Mouse (Mus musculus) hindbrain, embryonic 11.5 days (tissue): Measurements from ENCODE around the gene Ppm1f. TPM values are rescaled to one million over a fixed set of nuclear protein-coding genes. Genes with fewer than 3 reads are reported as not detected.

Source experiments
- ATAC-seq: fragments of 200-750 bp; cut with Nextera tagmentation; 2 replicates; pipeline ENCODE4 v1.8.0; 2017; ENCODE audit warnings: mild to moderate bottlenecking, moderate TSS enrichment, moderate library complexity; ENCODE audit not compliant: low FRiP score
- DNase-seq: peaks from one replicate; pipeline ENCODE4 v3.0.0-alpha.2; 2015; ENCODE audit warnings: low spot score
- H3K27ac ChIP-seq: fragments of 300-500 bp; sonication (generic); 2 replicates; pipeline ENCODE4 v1.5.1; 2014; ENCODE audit warnings: mild to moderate bottlenecking, low read depth, low read length
- H3K27me3 ChIP-seq: fragments of 300-500 bp; sonication (generic); 2 replicates; pipeline ENCODE4 v1.6.1; 2014; ENCODE audit warnings: mild to moderate bottlenecking, low read length, moderate library complexity, mixed read lengths; ENCODE audit not compliant: control insufficient read depth, insufficient read depth
- H3K36me3 ChIP-seq: fragments of 300-500 bp; sonication (generic); 2 replicates; pipeline ENCODE4 v1.6.1; 2014; ENCODE audit warnings: mild to moderate bottlenecking, low read length, moderate library complexity, mixed read lengths; ENCODE audit not compliant: control insufficient read depth, insufficient read depth
- H3K4me1 ChIP-seq: fragments of 300-500 bp; sonication (generic); replicated peaks from 2 replicates; pipeline ENCODE4 v1.6.1; 2014; ENCODE audit warnings: low read length, mixed read lengths; ENCODE audit not compliant: control insufficient read depth, insufficient read depth
- H3K4me2 ChIP-seq: fragments of 300-500 bp; sonication (generic); replicated peaks from 2 replicates; pipeline ENCODE4 v1.6.1; 2014; ENCODE audit warnings: mild to moderate bottlenecking, low read depth, low read length
- H3K4me3 ChIP-seq: fragments of 300-500 bp; sonication (generic); 2 replicates; pipeline ENCODE4 v1.5.1; 2014; ENCODE audit warnings: low read depth, low read length
- H3K9ac ChIP-seq: fragments of 300-500 bp; sonication (generic); 2 replicates; pipeline ENCODE4 v1.6.1; 2014; ENCODE audit warnings: low read depth, low read length
- H3K9me3 ChIP-seq: fragments of 300-500 bp; sonication (generic); 2 replicates; pipeline ENCODE4 v1.6.1; 2016; ENCODE audit warnings: low read length; ENCODE audit not compliant: control insufficient read depth
- WGBS: fragments of 180-500 bp; shearing (Covaris S2); extraction: QIAGEN DNeasy Blood & Tissue Kit; methylation state at CpG from one replicate; pipeline ENCODE4 v1.1.7; 2014; 5-methylcytosine and 5-hydroxymethylcytosine counted together
- polyA plus RNA-seq: library from polyadenylated mRNA; unstranded; fragments of >200 nt; fragmentation: Nextera tagmentation; extraction: Ambion mirVana; gene quantifications from 2 replicates; pipeline ENCODE4 v1.2.1, GENCODE M21; 2014

The Ppm1f gene
- polyA plus RNA-seq, 1 experiment from 2014 or later, result 10.9 TPM

DNA sequence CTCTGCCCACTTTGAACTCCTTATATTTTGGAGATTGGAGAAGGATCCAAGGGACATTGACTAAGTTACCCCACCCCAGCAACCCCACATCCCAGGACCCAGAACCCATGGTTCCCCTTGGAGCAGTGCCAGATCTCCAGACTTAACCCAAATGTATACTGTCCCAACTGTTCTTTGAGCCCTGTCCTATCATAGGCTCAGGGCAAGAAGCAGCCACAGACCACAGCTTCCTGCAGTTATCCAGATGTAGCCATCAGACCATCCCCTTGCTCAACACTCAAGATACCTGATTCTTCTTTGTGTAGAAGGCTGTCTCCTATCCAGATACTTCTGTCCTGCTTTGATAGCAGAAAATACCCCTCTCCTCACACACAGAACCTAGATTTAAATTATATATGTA lies 31.1 kb upstream of the Ppm1f start:
- Histone ChIP-seq H3K27me3 (no peaks in the 10 kb centered on the region), H3K4me2 (no peak overlapping the region), H3K4me1 (no peaks in the 10 kb centered on the region), H3K36me3 (no peaks in the 10 kb centered on the region), H3K4me3 (no peak overlapping the region), H3K27ac (no peak overlapping the region), H3K9ac (no peak overlapping the region), H3K9me3 (no peaks in the 10 kb centered on the region)
- ATAC-seq (no peak), DNase-seq (no peak)

DNA sequence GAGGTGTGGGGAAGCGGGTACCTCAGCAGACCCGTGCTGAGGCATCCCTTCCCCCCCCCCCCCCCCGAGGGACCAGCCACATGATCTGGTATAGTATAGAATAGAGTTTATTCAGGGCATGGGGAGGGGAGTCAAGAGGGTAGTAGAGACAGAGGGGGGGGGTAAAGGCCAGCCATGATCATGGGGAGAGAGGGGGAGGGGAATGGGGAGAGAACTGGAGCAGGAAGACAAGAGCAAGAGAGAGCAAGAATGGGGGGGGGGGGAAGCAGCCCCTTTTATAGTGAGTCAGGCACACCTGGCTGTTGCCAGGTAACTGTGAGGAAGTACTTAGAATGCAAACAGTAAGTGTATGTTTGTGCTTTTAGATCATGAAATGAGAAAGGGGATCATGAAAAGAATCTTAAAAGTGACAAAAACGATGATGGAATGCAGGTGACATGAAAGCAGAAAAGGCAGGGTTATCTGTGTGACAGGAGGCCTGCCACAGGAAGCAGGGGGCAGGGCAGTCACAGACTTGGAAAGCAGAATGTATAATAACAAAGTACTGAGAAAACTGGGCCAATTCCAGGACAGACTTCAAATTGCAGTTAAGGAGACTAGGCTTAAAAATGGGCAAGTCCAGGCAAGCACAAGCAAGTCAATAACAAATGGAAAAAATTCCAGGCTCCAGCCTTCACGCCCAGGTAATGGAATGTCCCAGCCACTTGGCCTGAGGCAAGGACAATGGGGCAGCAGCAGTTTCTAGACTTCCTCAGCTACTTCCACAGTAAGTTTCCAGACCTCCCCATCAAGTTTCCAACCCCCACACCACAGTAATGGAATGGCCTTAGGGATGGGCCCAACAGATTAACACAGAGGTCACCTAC lies 30.3 kb upstream of the Ppm1f start:
- no peak overlapping the region for H3K27ac ChIP-seq
- no peak for DNase-seq
- ATAC-seq, result no peak
- no peaks in the 10 kb centered on the region for H3K27me3 ChIP-seq
- H3K36me3 ChIP-seq, result no peaks in the 10 kb centered on the region
- 63% methylated on average over 4 of the region's 5 CpGs for WGBS
- H3K9ac ChIP-seq, result no peak overlapping the region
- H3K4me3 ChIP-seq, result no peak overlapping the region
- H3K4me1 ChIP-seq, result no peaks in the 10 kb centered on the region
- H3K9me3 ChIP-seq, result no peaks in the 10 kb centered on the region
- H3K4me2 ChIP-seq, result no peak overlapping the region

DNA sequence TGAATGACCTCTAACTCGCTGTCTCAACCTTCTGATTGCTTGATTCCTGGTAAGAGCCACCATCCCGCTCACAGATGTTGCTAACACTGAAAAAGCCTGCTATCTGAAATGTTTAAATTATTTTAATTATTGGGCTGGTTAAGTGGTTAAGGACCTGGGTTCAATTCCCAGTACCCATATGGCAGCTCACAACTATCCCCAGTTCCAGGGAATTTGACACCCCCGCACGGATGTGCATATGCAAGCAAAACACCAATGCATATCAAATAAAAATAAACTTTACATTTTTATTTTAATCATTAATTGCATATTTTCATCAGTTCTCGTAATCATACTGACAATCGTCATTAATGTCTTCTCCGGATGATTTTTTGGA lies 26.0 kb upstream of the Ppm1f start:
- peak; percentile 78 for ATAC-seq
- peak overlapping the region; percentile 93; the same call in 1 of the 2 replicates for H3K27ac ChIP-seq
- DNase-seq, result no peak

DNA sequence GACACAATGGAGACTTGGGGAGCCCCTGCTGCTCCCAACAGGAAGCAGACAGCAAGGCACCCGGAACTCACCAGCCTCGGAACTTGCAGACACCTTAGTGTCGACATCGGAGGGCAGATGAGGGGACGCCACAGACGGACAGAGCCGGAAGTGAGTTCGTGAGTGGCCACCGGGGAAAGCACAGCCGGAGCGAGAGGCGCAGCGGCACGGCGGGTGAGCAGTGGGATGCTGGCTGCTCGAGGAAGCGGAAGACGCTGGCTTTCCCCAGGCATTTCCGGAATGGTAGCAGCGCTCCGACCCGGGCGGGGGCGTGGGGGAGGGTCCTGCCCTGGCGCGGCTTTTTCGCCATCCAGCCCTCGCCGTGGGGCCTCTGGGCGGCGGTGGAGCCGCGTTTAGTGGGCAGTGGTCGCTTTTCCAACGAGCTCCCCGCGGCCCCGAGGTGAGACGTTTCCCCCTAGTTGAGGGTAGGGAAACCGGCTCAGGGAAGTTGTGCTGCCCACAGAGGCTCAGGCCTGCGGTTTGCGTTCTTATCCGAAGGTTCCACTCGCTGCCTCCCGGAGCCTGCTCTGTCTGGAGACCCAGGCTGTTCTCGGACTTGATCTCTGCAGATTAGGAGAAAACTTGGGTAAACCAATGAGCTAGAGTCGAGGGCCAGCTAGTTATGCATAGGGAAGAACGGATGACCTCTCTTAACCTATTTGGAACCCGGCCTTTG lies 25.5 kb upstream of the Ppm1f start, which contains the start of the genes Top3b and Vpreb1:
Gene Top3b, plus strand, starts transcription at position 120 of the 715 bp plus-strand sequence.
Gene Vpreb1, minus strand, starts transcription at position 227 of the 715 bp plus-strand sequence.
- peak; percentile 93 for DNase-seq
- Histone ChIP-seq H3K36me3 (no peaks in the 10 kb centered on the region), H3K4me1 (no peaks in the 10 kb centered on the region), H3K4me2 (peak within 1 kb of the TSS; percentile 66), H3K9me3 (no peaks in the 10 kb centered on the region), H3K27me3 (no peaks in the 10 kb centered on the region), H3K27ac (peak within 1 kb of the TSS; percentile 93), H3K9ac (peak within 1 kb of the TSS; percentile 90), H3K4me3 (peak within 1 kb of the TSS; percentile 74)
- ATAC-seq, result peak; percentile 98
- 0% methylated on average over 45 of the region's 49 CpGs for WGBS

More for the DNA sequence above, 26.0 kb upstream of the Ppm1f start:
- Histone ChIP-seq H3K4me2 (peak overlapping the region; percentile 66), H3K9me3 (no peaks in the 10 kb centered on the region), H3K9ac (peak overlapping the region; percentile 90), H3K36me3 (no peaks in the 10 kb centered on the region), H3K27me3 (no peaks in the 10 kb centered on the region), H3K4me3 (peak overlapping the region; percentile 74), H3K4me1 (no peaks in the 10 kb centered on the region)
- WGBS, result 38% methylated on average over 7 of the region's 7 CpGs

DNA sequence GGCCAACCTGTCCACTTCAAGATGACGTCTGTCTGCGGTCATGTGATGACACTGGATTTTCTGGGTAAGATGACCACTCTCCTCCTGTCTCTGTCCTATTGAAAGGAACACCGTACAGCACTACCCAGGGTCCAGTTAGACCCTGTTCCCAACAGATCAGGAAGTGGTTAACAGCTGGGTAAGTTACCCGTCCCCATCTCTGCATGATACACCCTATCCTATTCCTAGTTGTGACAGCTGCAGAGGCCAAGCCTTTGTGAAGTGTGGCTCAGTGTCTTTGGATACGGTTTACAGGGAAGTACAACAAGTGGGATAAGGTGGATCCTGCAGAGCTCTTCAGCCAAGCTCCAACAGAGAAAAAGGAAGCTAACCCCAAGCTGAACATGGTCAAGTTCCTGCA lies 17.2 kb upstream of the Ppm1f start:
- H3K36me3 ChIP-seq, result peaks cover 7% of the 10 kb centered on the region
- no peak overlapping the region for H3K27ac ChIP-seq
- H3K27me3 ChIP-seq, result no peaks in the 10 kb centered on the region
- ATAC-seq, result no peak
- no peaks in the 10 kb centered on the region for H3K4me1 ChIP-seq
- 93% methylated on average over 5 of the region's 5 CpGs for WGBS
- DNase-seq, result no peak
- no peaks in the 10 kb centered on the region for H3K9me3 ChIP-seq
- no peak overlapping the region for H3K4me2 ChIP-seq
- H3K4me3 ChIP-seq, result no peak overlapping the region
- H3K9ac ChIP-seq, result no peak overlapping the region

DNA sequence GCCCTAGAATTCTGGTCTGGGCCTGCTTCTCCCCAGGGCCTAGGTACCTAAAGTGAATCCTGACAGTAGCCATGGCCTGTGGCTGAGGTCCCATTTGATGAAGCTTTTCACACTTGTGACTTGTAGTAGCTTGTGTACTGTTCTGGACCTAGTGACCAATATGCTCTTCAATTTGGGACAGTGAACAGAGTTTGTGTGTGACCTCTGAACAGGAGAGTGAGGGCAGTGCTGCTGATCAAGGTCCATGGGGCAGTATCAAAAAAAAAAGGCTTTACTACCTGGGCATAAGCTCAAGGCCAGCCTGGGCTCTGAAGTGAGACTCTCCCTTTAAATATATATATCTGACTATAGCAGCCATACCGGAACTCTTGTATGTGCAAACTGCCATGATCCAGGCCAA lies 7.9 kb upstream of the Ppm1f start:
- no peak for ATAC-seq
- Histone ChIP-seq H3K4me1 (no peaks in the 10 kb centered on the region), H3K27me3 (no peaks in the 10 kb centered on the region), H3K4me3 (no peak overlapping the region), H3K36me3 (peaks cover 24% of the 10 kb centered on the region), H3K4me2 (no peak overlapping the region), H3K9me3 (no peaks in the 10 kb centered on the region), H3K9ac (no peak overlapping the region), H3K27ac (no peak overlapping the region)
- DNase-seq, result no peak
- 97% methylated on average over 1 of the region's 1 CpGs for WGBS

DNA sequence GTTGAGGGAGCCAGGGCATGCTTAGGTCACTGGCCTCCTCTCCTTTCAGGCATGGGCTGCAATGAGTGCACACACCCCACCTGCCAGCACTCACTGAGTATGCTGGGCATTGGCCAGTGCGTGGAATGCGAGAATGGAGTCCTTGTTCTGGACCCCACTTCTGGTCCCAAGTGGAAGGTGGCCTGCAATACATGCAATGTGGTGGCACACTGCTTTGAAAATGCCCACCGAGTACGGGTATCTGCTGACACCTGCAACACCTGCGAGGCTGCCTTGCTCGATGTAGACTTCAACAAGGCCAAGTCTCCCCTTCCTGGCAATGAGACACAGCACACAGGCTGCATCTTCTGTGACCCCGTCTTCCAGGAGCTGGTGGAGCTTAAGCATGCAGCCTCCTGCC lies 3.9 kb upstream of the Ppm1f start:
- no peaks in the 10 kb centered on the region for H3K9me3 ChIP-seq
- no peaks in the 10 kb centered on the region for H3K27me3 ChIP-seq
- no peak overlapping the region for H3K27ac ChIP-seq
- H3K36me3 ChIP-seq, result peaks cover 14% of the 10 kb centered on the region; the same call in 1 of the 2 replicates
- 89% methylated on average over 7 of the region's 7 CpGs for WGBS
- no peak for ATAC-seq
- H3K4me2 ChIP-seq, result no peak overlapping the region
- no peaks in the 10 kb centered on the region for H3K4me1 ChIP-seq
- no peak overlapping the region for H3K9ac ChIP-seq
- DNase-seq, result no peak
- H3K4me3 ChIP-seq, result no peak overlapping the region

DNA sequence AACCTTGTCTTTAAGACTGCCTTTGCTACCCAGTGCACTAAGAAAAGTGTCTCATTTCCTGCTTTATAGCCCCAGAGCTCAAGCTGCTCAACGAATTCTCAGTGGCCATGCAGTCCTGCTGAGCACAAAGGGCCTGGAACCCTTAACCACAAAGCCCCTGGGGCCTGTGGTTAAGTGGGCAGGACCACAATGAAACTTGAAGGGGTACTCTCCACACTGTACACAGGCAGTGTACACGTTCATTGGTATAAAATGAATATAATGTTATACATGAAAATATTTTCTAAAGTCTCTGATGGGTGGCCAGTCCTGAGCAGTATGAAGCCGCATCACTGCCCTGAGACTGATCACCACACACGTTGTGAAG lies 271 bp upstream of the Ppm1f start:
- no peak overlapping the region for H3K4me2 ChIP-seq
- no peak overlapping the region for H3K9ac ChIP-seq
- no peaks in the 10 kb centered on the region for H3K9me3 ChIP-seq
- peaks cover 3% of the 10 kb centered on the region; the same call in 1 of the 2 replicates for H3K36me3 ChIP-seq
- no peak overlapping the region; the same call in 1 of the 2 replicates for H3K4me3 ChIP-seq
- no peak; the same call in 1 of the 2 replicates for ATAC-seq
- DNase-seq, result no peak
- 0 out of 2 replicates have a peak overlapping the region, but pooled peaks have one; percentile 27 for H3K27ac ChIP-seq
- no peaks in the 10 kb centered on the region for H3K4me1 ChIP-seq
- WGBS, result 32% methylated on average over 4 of the region's 4 CpGs
- no peaks in the 10 kb centered on the region for H3K27me3 ChIP-seq
